Mouse (Mus musculus): ENCODE results near the gene Slc6a6. TPM values are rescaled to one million over a fixed set of nuclear protein-coding genes. Genes with fewer than 3 reads are reported as not detected.

Gene Slc6a6
- total RNA-seq, 2 experiments from 2014 or later = 46.7 to 61.9 TPM

- no peak for ATAC-seq (ENCODE audit: poor library complexity, severe bottlenecking)
Observed at GRCm38 (mm10) chr6:91719865-91720533, 36.1 kb downstream of the Slc6a6 start.

- no peak for ATAC-seq (ENCODE audit: poor library complexity, severe bottlenecking)
Observed at GRCm38 (mm10) chr6:91720588-91721214, 36.8 kb downstream of the Slc6a6 start.

- ATAC-seq (ENCODE audit: poor library complexity, severe bottlenecking) = no peak
Observed at GRCm38 (mm10) chr6:91721215-91721701, 37.4 kb downstream of the Slc6a6 start.

DNA sequence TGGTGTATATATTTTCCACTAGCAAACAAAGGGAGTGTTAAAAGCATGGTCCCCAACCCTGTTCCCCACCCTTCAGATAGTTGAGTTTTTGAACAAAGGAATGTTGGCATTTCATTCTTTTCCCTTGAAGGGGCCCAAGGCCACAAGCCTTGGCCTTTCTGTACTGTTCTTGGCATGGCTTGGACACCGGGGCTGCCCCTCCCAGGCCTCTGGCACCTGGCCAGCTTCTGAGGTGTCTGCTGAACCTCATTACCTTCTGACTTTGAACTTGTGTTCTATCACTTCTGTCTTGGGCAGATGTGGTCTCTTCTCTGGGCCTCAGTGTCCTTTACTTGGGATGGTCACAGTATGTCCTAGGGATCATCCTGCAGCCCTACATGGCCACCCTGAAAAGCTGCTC is 43.5 kb downstream of the Slc6a6 start:
- ATAC-seq (ENCODE audit: poor library complexity, severe bottlenecking) = no peak

- no peak for ATAC-seq (ENCODE audit: poor library complexity, severe bottlenecking)
Observed at GRCm38 (mm10) chr6:91728939-91729619, 45.2 kb downstream of the Slc6a6 start.

GRCm38 (mm10) chr6:91729677-91730127 is 45.8 kb downstream of the Slc6a6 start:
- no peak for ATAC-seq (ENCODE audit: poor library complexity, severe bottlenecking)

DNA sequence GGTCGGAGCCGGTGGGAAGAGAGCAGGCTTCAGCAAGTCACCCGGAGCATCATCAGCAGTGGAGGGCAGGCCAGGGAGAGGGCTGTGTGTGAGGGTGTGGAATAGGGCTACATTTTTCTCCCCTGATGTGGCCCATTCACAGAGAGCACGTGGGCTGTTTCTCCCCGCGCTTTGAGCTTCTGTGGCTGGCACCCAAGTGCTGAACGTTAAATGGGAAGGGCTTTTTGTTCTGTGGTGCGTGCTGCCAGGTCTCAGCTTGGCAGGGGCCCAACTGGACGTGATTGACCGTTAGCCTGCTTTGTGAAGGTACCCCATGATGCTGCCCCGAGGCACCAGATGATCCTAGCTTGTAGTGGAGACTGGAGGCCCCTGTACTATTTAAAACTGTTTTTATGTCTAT is 48.3 kb downstream of the Slc6a6 start:
- ATAC-seq (ENCODE audit: poor library complexity, severe bottlenecking) = no peak

DNA sequence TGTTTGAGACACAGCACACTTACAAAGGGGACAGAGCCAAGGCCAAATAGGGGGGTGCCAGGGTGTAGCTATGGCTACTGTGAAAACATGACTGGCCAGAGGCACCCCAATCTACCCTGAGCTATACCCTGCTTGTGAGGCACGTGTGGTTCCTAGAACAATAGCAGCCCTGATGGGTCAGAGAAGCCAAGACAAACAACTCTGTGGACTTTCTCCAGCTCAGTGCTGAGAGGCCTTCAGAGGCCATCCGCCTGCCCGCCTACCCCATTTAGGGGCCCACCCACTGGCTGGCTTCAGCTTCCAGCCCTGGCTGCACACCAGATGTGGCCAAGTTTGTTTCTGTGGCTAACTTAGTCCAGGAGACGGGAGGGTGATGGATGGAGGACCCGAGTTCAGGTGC is 52.6 kb downstream of the Slc6a6 start:
- ATAC-seq (ENCODE audit: poor library complexity, severe bottlenecking) = no peak

DNA sequence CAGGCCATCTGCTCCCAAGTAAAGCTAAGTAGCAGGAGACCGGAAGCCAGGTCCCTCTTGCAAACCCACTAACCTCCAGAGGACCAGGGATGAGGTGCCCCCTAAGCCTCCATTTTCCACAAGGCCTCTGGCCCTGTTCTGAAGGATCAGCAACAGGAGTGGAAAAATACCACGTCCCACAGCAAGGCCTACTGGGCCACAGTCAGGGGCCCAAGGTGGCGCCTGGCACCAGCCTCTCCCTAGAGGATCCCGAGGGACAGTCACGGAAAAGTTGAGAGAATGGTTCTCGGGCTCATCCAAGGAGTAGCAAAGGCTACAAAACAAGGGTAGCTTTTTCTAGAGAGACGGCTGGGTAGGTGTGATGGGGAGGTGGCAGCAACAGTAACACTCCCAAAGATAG is 53.6 kb downstream of the Slc6a6 start:
- no peak for ATAC-seq (ENCODE audit: poor library complexity, severe bottlenecking)

- ATAC-seq (ENCODE audit: poor library complexity, severe bottlenecking) = no peak
Observed at GRCm38 (mm10) chr6:91738058-91738457, 54.2 kb downstream of the Slc6a6 start.

DNA sequence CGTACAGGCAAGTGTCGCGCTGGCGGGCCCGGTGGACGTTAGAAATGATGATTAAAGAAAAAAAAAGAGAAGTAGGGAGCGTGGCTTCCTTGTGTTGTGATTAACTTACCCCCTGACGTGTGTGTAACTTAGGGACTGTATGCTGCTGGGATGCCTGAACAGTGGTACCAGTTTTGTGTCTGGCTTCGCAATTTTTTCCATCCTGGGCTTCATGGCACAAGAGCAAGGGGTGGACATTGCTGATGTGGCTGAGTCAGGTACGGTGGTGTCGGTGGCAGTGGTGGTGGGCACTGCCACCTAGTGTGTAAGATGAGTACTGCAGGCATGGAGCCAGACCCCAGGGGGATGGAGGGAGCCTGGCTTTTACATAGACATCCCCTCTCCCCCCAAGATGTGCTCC is 57.2 kb downstream of the Slc6a6 start:
- ATAC-seq (ENCODE audit: poor library complexity, severe bottlenecking) = peak; percentile 90

DNA sequence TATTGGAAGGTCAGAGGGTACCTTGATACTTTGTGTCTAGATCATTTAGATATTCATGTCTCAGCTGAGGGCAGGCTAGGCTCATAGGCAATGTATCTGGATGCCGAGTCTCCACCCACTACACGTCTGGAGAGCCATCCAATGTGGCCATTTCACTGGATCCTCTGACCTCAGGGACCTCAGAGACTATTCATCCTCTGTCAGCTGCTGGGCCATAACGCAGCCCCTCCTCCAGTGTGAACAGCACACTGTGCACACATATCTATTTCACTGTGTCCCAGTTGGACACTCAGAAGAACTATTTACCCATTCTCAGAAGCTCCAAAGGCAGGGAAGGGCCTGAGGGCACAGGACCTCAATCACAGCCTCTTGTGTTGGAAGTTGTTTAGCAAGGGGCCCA is 58.6 kb downstream of the Slc6a6 start:
- ATAC-seq (ENCODE audit: poor library complexity, severe bottlenecking) = no peak

- ATAC-seq (ENCODE audit: poor library complexity, severe bottlenecking) = no peak
Observed at GRCm38 (mm10) chr6:91742995-91743394, 59.1 kb downstream of the Slc6a6 start.

GRCm38 (mm10) chr6:91743886-91744285 is 60.0 kb downstream of the Slc6a6 start:
- ATAC-seq (ENCODE audit: poor library complexity, severe bottlenecking) = no peak

GRCm38 (mm10) chr6:91745246-91745645 is 61.4 kb downstream of the Slc6a6 start:
- ATAC-seq (ENCODE audit: poor library complexity, severe bottlenecking) = no peak

GRCm38 (mm10) chr6:91745947-91746582 is 62.2 kb downstream of the Slc6a6 start:
- no peak for ATAC-seq (ENCODE audit: poor library complexity, severe bottlenecking)

GRCm38 (mm10) chr6:91746776-91747175 is 62.9 kb downstream of the Slc6a6 start:
- ATAC-seq (ENCODE audit: poor library complexity, severe bottlenecking) = no peak

DNA sequence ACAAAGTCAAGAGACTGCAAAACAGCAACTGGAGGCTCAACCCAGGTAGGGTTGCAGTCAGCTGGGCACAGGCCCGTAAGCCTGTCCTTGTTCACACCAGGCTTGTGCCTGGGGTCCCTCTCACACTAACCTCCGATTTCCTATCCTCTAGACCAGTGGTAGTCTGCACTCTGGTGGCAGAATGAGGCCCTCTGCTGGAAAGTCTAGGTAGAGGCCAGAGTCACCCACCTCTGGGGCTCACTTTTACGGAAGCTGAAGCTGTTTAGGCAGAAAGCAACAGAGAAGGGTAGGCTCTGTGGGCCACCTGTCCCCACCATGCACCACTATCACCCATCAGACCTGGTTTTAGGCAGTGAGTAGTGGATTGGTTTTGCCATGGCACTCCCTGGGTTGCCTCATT is 67.1 kb downstream of the Slc6a6 start:
- no peak for ATAC-seq (ENCODE audit: poor library complexity, severe bottlenecking)

DNA sequence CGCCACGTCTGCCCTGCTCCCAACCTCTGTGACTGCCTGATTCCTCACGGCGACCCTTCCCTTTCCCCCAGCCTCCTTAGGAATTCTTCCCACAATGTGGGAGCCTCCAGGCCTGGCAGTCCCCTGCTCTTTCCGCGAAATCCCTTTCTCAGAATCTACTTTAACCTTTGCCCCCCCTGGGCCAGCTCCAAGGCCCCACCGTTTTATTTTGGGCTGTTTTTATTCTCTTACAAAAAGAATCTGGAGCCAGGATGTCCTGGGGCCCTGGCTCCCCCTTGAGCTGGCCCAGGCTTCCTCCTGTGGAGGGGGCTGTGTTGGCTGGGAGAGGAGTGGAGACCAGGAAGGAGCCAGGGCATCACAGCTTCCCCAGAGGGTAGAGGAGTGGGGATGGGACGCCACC is 69.0 kb downstream of the Slc6a6 start:
- no peak for ATAC-seq (ENCODE audit: poor library complexity, severe bottlenecking)

DNA sequence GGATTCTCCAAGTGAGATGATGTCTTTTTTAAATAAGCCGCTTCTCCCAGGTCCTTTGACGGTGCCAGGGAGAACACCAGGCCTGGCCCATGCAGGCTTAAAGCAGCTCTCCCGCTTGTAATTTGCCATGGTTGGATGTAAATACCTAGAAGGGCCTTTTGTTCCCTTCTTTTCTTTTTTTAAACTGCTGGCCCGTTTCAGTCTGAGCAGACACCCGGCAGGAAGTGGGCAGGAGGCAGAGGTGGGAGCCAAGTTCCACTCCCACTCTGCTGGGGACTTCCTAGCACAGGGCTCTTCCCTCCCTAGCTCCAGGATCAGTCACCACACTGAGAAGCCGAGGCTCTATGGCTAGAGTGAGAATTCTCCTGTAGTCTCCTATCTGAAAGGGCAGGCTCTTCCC is 70.2 kb downstream of the Slc6a6 start:
- no peak for ATAC-seq (ENCODE audit: poor library complexity, severe bottlenecking)

GRCm38 (mm10) chr6:91754845-91755244 is 71.0 kb downstream of the Slc6a6 start:
- no peak for ATAC-seq (ENCODE audit: poor library complexity, severe bottlenecking)

Measured in megakaryocyte, adult 5-6 weeks (primary cell).